In the genomic region with DNA sequence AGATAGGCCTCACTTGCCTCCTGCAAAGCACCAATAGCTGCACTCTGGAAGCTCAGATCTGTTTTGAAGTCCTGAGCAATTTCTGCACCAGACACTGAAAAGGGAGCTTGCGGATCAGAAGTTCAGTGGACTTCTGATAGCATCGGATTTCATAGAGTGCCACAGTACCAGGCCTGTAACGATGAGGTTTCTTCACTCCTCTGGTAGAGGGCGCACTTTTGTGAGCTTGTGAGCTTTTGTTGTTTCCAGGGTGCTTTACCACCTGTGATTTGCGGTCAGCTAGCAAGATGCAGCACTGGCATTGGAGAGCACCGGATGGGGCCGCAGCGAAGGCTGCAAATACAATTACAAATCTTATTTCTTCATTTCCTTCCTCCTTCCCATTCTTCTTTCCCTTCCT, we compare ENCODE assay signal across 9 mouse cellular contexts. TPM values are rescaled to one million over a fixed set of nuclear protein-coding genes. Genes with fewer than 3 reads are reported as not detected.
DNase-seq lines count a peak whose midpoint lies in the region; ATAC-seq and TF ChIP-seq lines count a peak whose summit lies in the region.
"Had no signal": no experiment of that assay in that cellular context is flagged by ENCODE, and none has a peak within 500 bp of the region (broad histone marks: within the 10 kb centered on the region; RNA-seq: fewer than 3 reads in every experiment).

No protein-coding gene starts in this region.

- no peak overlapping the region for H3K27ac ChIP-seq in liver, adult 2 months (replicated peaks; ENCODE audit: insufficient read depth, low read depth, low read length)
- no peak overlapping the region for H3K27ac ChIP-seq in liver, embryonic 11.5 days (ENCODE audit: low read depth, low read length)
- H3K27ac ChIP-seq in stomach, postnatal 0 days (replicated peaks), result no peak overlapping the region

- TF ChIP-seq EP300 in stomach, postnatal 0 days (optimal IDR thresholded peaks at IDR 0.05), result no peak

- no peak overlapping the region for H3K4me2 ChIP-seq in liver, embryonic 11.5 days
- no peak overlapping the region for H3K4me2 ChIP-seq in stomach, postnatal 0 days (replicated peaks; ENCODE audit: low read depth)

- peak; percentile 5 for DNase-seq in liver, adult 2 months (ENCODE audit: extremely low read depth, low read depth, low spot score)
- DNase-seq in liver, embryonic 11.5 days (ENCODE audit: low spot score), result no peak
- DNase-seq in T-cell, adult 2 months (ENCODE audit: low spot score), result peak; percentile 85
- DNase-seq in stomach, postnatal 0 days (ENCODE audit: low spot score), result no peak
- no peak for DNase-seq in right cerebral cortex, postnatal 14 days
- DNase-seq in layer of hippocampus, postnatal 25 days (ENCODE audit: extremely low spot score in 1 of 2, low spot score in 1 of 2), result no peak
- DNase-seq in c-Kit-positive CD71-positive TER-119-positive erythroid progenitor cells, embryonic 14.5 days (ENCODE audit: low spot score), result no peak

- H3K4me3 ChIP-seq in liver, adult 2 months (ENCODE audit: insufficient read depth, low read depth, low read length), result no peak overlapping the region
- no peak overlapping the region for H3K4me3 ChIP-seq in liver, embryonic 11.5 days (ENCODE audit: low read depth, low read length)
- H3K4me3 ChIP-seq in stomach, postnatal 0 days (ENCODE audit: low read depth, low read length), result no peak overlapping the region

- H3K9me3 ChIP-seq in liver, embryonic 11.5 days (ENCODE audit: control insufficient read depth, low read length), result no peaks in the 10 kb centered on the region
- no peaks in the 10 kb centered on the region for H3K9me3 ChIP-seq in stomach, postnatal 0 days (ENCODE audit: control insufficient read depth, low read length)

- H3K4me1 ChIP-seq in liver, adult 2 months (ENCODE audit: control insufficient read depth, insufficient read depth, low read length), result no peaks in the 10 kb centered on the region
- no peaks in the 10 kb centered on the region for H3K4me1 ChIP-seq in liver, embryonic 11.5 days (replicated peaks; ENCODE audit: control insufficient read depth, insufficient read depth, low read length)
- no peaks in the 10 kb centered on the region for H3K4me1 ChIP-seq in stomach, postnatal 0 days (replicated peaks; ENCODE audit: control insufficient read depth, insufficient read depth)

- H3K36me3 ChIP-seq in liver, adult 2 months (ENCODE audit: control insufficient read depth, insufficient read depth, low read length), result no peaks in the 10 kb centered on the region
- no peaks in the 10 kb centered on the region for H3K36me3 ChIP-seq in liver, embryonic 11.5 days (ENCODE audit: control insufficient read depth, insufficient read depth, low read length)
- H3K36me3 ChIP-seq in stomach, postnatal 0 days (ENCODE audit: control insufficient read depth, insufficient read depth, low read length), result no peaks in the 10 kb centered on the region

- peaks cover 9% of the 10 kb centered on the region for H3K27me3 ChIP-seq in liver, adult 2 months (ENCODE audit: control insufficient read depth, insufficient read depth, low read length)
- H3K27me3 ChIP-seq in liver, embryonic 11.5 days (replicated peaks; ENCODE audit: control insufficient read depth, insufficient read depth, low read length), result peaks cover 57% of the 10 kb centered on the region
- H3K27me3 ChIP-seq in stomach, postnatal 0 days (ENCODE audit: control insufficient read depth, insufficient read depth, low read length), result 0 out of 2 replicates have a peak, but pooled peaks cover 5% of the 10 kb centered on the region

- no peak for TF ChIP-seq CTCF in liver, adult 2 months (IDR thresholded peaks at IDR 0.05; ENCODE audit: low read depth, low read length)
- peak; percentile 56 for TF ChIP-seq CTCF in stomach, postnatal 0 days (IDR thresholded peaks at IDR 0.05; ENCODE audit: low read depth)

- H3K79me2 ChIP-seq in liver, adult 2 months (ENCODE audit: control insufficient read depth, insufficient read depth, low read length), result no peaks in the 10 kb centered on the region

- ATAC-seq in liver, embryonic 11.5 days (replicated peaks; ENCODE audit: low FRiP score), result no peak
- peak; percentile 37 for ATAC-seq in granulocyte monocyte progenitor cell, adult 5-6 weeks (replicated peaks; ENCODE audit: poor library complexity, severe bottlenecking)
- no peak for ATAC-seq in stomach, postnatal 0 days (ENCODE audit: low FRiP score, low TSS enrichment)

- no peak overlapping the region for H3K9ac ChIP-seq in liver, adult 2 months (ENCODE audit: low read depth, low read length)
- no peak overlapping the region for H3K9ac ChIP-seq in liver, embryonic 11.5 days (ENCODE audit: low read depth, low read length)
- H3K9ac ChIP-seq in stomach, postnatal 0 days (ENCODE audit: low read length), result no peak overlapping the region

- TF ChIP-seq POLR2A in liver, adult 2 months (IDR thresholded peaks at IDR 0.05; ENCODE audit: extremely low read depth, insufficient read depth, low read length), result no peak

- 22% methylated on average over 8 of the region's 8 CpGs for WGBS in liver, adult 2 months
- WGBS in liver, embryonic 11.5 days, result 21% methylated on average over 8 of the region's 8 CpGs
- WGBS in stomach, postnatal 0 days, result 18% methylated on average over 8 of the region's 8 CpGs

RNA-seq across cellular contexts. Expression of a gene that starts 30.9 kb away (rescaled TPM):
- total RNA-seq in liver, adult 2 months (2014; rRNA removed), result 10.6 and 16.4 TPM in 2 replicates
- 42.7 and 43.6 TPM in 2 replicates for polyA plus RNA-seq in liver, adult 2 months (2012; rRNA removed)
- 101 and 112 TPM in 2 replicates for polyA plus RNA-seq in liver, embryonic 11.5 days (2014; fragmentation: Nextera tagmentation; extraction: Ambion mirVana)
- total RNA-seq in granulocyte monocyte progenitor cell, adult 5-6 weeks (2014; fragmentation: Nextera tagmentation), result 54.4 and 61.3 TPM in 2 replicates
- total RNA-seq in granulocyte monocyte progenitor cell, adult 5-6 weeks (2017), result 25.9 and 30.1 TPM in 2 replicates
- polyA plus RNA-seq in stomach, postnatal 0 days (2015; fragmentation: Nextera tagmentation; extraction: Ambion mirVana), result 126 TPM in 2 replicates
- total RNA-seq in layer of hippocampus, postnatal 25 days (2021), result 10 to 100 TPM; 41.6 to 50.0 TPM

RNA-seq across cellular contexts. Expression of a gene that starts 36.8 kb away (rescaled TPM):
- not detected in 2 replicates for total RNA-seq in liver, adult 2 months (2014; rRNA removed)
- not detected in 2 replicates for polyA plus RNA-seq in liver, adult 2 months (2012; rRNA removed)
- not detected in 2 replicates for polyA plus RNA-seq in liver, embryonic 11.5 days (2014; fragmentation: Nextera tagmentation; extraction: Ambion mirVana)
- not detected in 2 replicates for total RNA-seq in granulocyte monocyte progenitor cell, adult 5-6 weeks (2014; fragmentation: Nextera tagmentation)
- total RNA-seq in granulocyte monocyte progenitor cell, adult 5-6 weeks (2017), result not detected in 2 replicates
- 0.04 TPM in 1 of 2 replicates, not detected in the other for polyA plus RNA-seq in stomach, postnatal 0 days (2015; fragmentation: Nextera tagmentation; extraction: Ambion mirVana)
- total RNA-seq in layer of hippocampus, postnatal 25 days (2021), result not detected
- total RNA-seq: left cerebral cortex, postnatal 36 days had no signal

RNA-seq across cellular contexts. Expression of a gene that starts 45.1 kb away (rescaled TPM):
- total RNA-seq in liver, adult 2 months (2014; rRNA removed), result 4.8 and 5.0 TPM in 2 replicates
- 5.3 and 8.0 TPM in 2 replicates for polyA plus RNA-seq in liver, adult 2 months (2012; rRNA removed)
- polyA plus RNA-seq in liver, embryonic 11.5 days (2014; fragmentation: Nextera tagmentation; extraction: Ambion mirVana), result 13.1 and 14.9 TPM in 2 replicates
- total RNA-seq in granulocyte monocyte progenitor cell, adult 5-6 weeks (2014; fragmentation: Nextera tagmentation), result 18.4 and 23.3 TPM in 2 replicates
- 14.0 and 16.2 TPM in 2 replicates for total RNA-seq in granulocyte monocyte progenitor cell, adult 5-6 weeks (2017)
- polyA plus RNA-seq in stomach, postnatal 0 days (2015; fragmentation: Nextera tagmentation; extraction: Ambion mirVana), result 6.2 and 6.5 TPM in 2 replicates
- total RNA-seq in layer of hippocampus, postnatal 25 days (2021), result 10 to 100 TPM; 17.6 to 22.0 TPM

RNA-seq across cellular contexts. Expression of a gene that starts 58.6 kb away (rescaled TPM):
- total RNA-seq in liver, adult 2 months (2014; rRNA removed), result not detected in 2 replicates
- not detected in 2 replicates for polyA plus RNA-seq in liver, adult 2 months (2012; rRNA removed)
- 0.25 and 0.31 TPM in 2 replicates for polyA plus RNA-seq in liver, embryonic 11.5 days (2014; fragmentation: Nextera tagmentation; extraction: Ambion mirVana)
- total RNA-seq in granulocyte monocyte progenitor cell, adult 5-6 weeks (2014; fragmentation: Nextera tagmentation), result not detected in 2 replicates
- total RNA-seq in granulocyte monocyte progenitor cell, adult 5-6 weeks (2017), result not detected in 2 replicates
- polyA plus RNA-seq in stomach, postnatal 0 days (2015; fragmentation: Nextera tagmentation; extraction: Ambion mirVana), result 0.16 and 0.22 TPM in 2 replicates
- total RNA-seq in layer of hippocampus, postnatal 25 days (2021), result not detected
- total RNA-seq: left cerebral cortex, postnatal 36 days had no signal

RNA-seq across cellular contexts. Expression of a gene that starts 59.4 kb away (rescaled TPM):
- total RNA-seq in liver, adult 2 months (2014; rRNA removed), result not detected in 2 replicates
- polyA plus RNA-seq in liver, adult 2 months (2012; rRNA removed), result not detected in 2 replicates
- 0.25 TPM in 1 of 2 replicates, not detected in the other for polyA plus RNA-seq in liver, embryonic 11.5 days (2014; fragmentation: Nextera tagmentation; extraction: Ambion mirVana)
- not detected in 2 replicates for total RNA-seq in granulocyte monocyte progenitor cell, adult 5-6 weeks (2014; fragmentation: Nextera tagmentation)
- not detected in 2 replicates for total RNA-seq in granulocyte monocyte progenitor cell, adult 5-6 weeks (2017)
- polyA plus RNA-seq in stomach, postnatal 0 days (2015; fragmentation: Nextera tagmentation; extraction: Ambion mirVana), result not detected in 2 replicates
- not detected for total RNA-seq in layer of hippocampus, postnatal 25 days (2021)
- total RNA-seq: left cerebral cortex, postnatal 36 days had no signal

Comparison
In these comparisons a context has a peak if more than half of its experiments do, and no peak if none do; other contexts are left out.
1. DNase-seq: peak in liver, adult 2 months (single experiment) and T-cell, adult 2 months (single experiment); none in liver, embryonic 11.5 days (single experiment), stomach, postnatal 0 days (single experiment), right cerebral cortex, postnatal 14 days (single experiment), layer of hippocampus, postnatal 25 days (0 of 2) and c-Kit-positive CD71-positive TER-119-positive erythroid progenitor cells, embryonic 14.5 days (single experiment).